In genomic region chr7:70093916-70094784, GRCm38 (mm10) we compare ENCODE assay signal across 22 mouse cellular contexts.
DNase-seq lines count a peak whose midpoint lies in the region; ATAC-seq and TF ChIP-seq lines count a peak whose summit lies in the region.
"Had no signal": no experiment of that assay in that cellular context is flagged by ENCODE, and none has a peak within 500 bp of the region (broad histone marks: within the 10 kb centered on the region; RNA-seq: fewer than 3 reads in every experiment).

No protein-coding gene starts in this region.

- no peak overlapping the region for H3K27ac ChIP-seq in forebrain, postnatal 0 days (ENCODE audit: low read depth, low read length)
- peak overlapping the region; percentile 27 for H3K27ac ChIP-seq in midbrain, embryonic 13.5 days
- no peak overlapping the region for H3K27ac ChIP-seq in heart, adult 2 months
- H3K27ac ChIP-seq: heart, embryonic 10.5 days; intestine, embryonic 15.5 days; liver, embryonic 13.5 days; lung, embryonic 15.5 days; macrophage had no signal

- H3K4me2 ChIP-seq in forebrain, postnatal 0 days (ENCODE audit: low read depth): peak overlapping the region; percentile 6; the same call in 1 of the 2 replicates
- H3K4me2 ChIP-seq in midbrain, embryonic 13.5 days (replicated peaks): peak overlapping the region; percentile 35
- H3K4me2 ChIP-seq: intestine, embryonic 15.5 days; liver, embryonic 13.5 days; lung, embryonic 15.5 days had no signal

- no peak overlapping the region for H3K9ac ChIP-seq in forebrain, postnatal 0 days
- H3K9ac ChIP-seq in midbrain, embryonic 13.5 days (replicated peaks): no peak overlapping the region
- no peak overlapping the region for H3K9ac ChIP-seq in heart, adult 2 months (ENCODE audit: low read depth, low read length)
- H3K9ac ChIP-seq: intestine, embryonic 15.5 days; liver, embryonic 13.5 days; lung, embryonic 15.5 days had no signal

- TF ChIP-seq EP300 in heart, adult 2 months (IDR thresholded peaks at IDR 0.05; ENCODE audit: insufficient read depth, low read depth, low read length): no peak

- intact Hi-C loops in heart, adult 2 months (cut with DNase I): no loop called here

- no peaks in the 10 kb centered on the region for H3K79me2 ChIP-seq in heart, adult 2 months (replicated peaks; ENCODE audit: control insufficient read depth, insufficient read depth, low read length)

- WGBS in forebrain, postnatal 0 days: 32% methylated on average over 21 of the region's 21 CpGs
- 43% methylated on average over 21 of the region's 21 CpGs for WGBS in midbrain, embryonic 13.5 days
- WGBS in heart, adult 2 months: 81% methylated on average over 21 of the region's 21 CpGs

- 0 out of 2 replicates have a peak, but pooled peaks cover 3% of the 10 kb centered on the region for H3K9me3 ChIP-seq in forebrain, postnatal 0 days (ENCODE audit: low read length)
- peaks cover 4% of the 10 kb centered on the region; the same call in 1 of the 2 replicates for H3K9me3 ChIP-seq in midbrain, embryonic 13.5 days
- H3K9me3 ChIP-seq: intestine, embryonic 15.5 days; lung, embryonic 15.5 days had no signal

- DNase-seq in R1 (ENCODE audit: low read depth, low spot score) (peak; percentile 12), ZHBTc4 (ENCODE audit: low read depth, low spot score) (peak; percentile 8), liver (no peak)
- peak; percentile 26 for DNase-seq in forebrain, postnatal 0 days
- DNase-seq in layer of hippocampus, postnatal 25 days (ENCODE audit: extremely low spot score in 1 of 2, low spot score in 1 of 2): no peak
- no peak for DNase-seq in heart, adult 2 months
- no peak for DNase-seq in heart, adult 11 months
- DNase-seq: cerebellum, adult 11-12 months; cerebellum, postnatal 25 days; heart, postnatal 14 days; kidney, postnatal 4 days; liver, embryonic 13.5 days; retina, postnatal 1 day; right cerebral cortex, postnatal 4 days; thymus, adult 18-20 months had no signal

- TF ChIP-seq CTCF in forebrain, postnatal 0 days (IDR thresholded peaks at IDR 0.05; ENCODE audit: low read depth): no peak
- TF ChIP-seq CTCF in heart, adult 2 months (IDR thresholded peaks at IDR 0.05): no peak

- no peaks in the 10 kb centered on the region for H3K36me3 ChIP-seq in forebrain, postnatal 0 days (ENCODE audit: insufficient read depth)
- no peaks in the 10 kb centered on the region for H3K36me3 ChIP-seq in midbrain, embryonic 13.5 days
- H3K36me3 ChIP-seq in heart, adult 2 months (ENCODE audit: control insufficient read depth, insufficient read depth, low read length): no peaks in the 10 kb centered on the region
- H3K36me3 ChIP-seq: G1E; heart, embryonic 10.5 days; intestine, embryonic 15.5 days; liver, embryonic 13.5 days; lung, embryonic 15.5 days had no signal

- peak; percentile 36; the same call in 1 of the 2 replicates for ATAC-seq in forebrain, postnatal 0 days
- peak; percentile 67 for ATAC-seq in midbrain, embryonic 13.5 days
- ATAC-seq: CD4-positive, CD25-positive, alpha-beta regulatory T cell, adult 4 months; intestine, embryonic 15.5 days had no signal

- no peaks in the 10 kb centered on the region for H3K27me3 ChIP-seq in forebrain, postnatal 0 days (ENCODE audit: insufficient read depth, low read length)
- peaks cover 6% of the 10 kb centered on the region; the same call in 1 of the 2 replicates for H3K27me3 ChIP-seq in midbrain, embryonic 13.5 days
- H3K27me3 ChIP-seq in heart, adult 2 months (ENCODE audit: control insufficient read depth, insufficient read depth, low read length): no peaks in the 10 kb centered on the region
- H3K27me3 ChIP-seq: intestine, embryonic 15.5 days; liver, embryonic 13.5 days; lung, embryonic 15.5 days had no signal

- TF ChIP-seq POLR2A in heart, adult 2 months (IDR thresholded peaks at IDR 0.05; ENCODE audit: insufficient read depth, low read depth, low read length): no peak

- no peaks in the 10 kb centered on the region for H3K4me1 ChIP-seq in forebrain, postnatal 0 days (ENCODE audit: insufficient read depth)
- H3K4me1 ChIP-seq in midbrain, embryonic 13.5 days (replicated peaks): peaks cover 9% of the 10 kb centered on the region; the same call in 1 of the 2 replicates
- no peaks in the 10 kb centered on the region for H3K4me1 ChIP-seq in heart, adult 2 months (ENCODE audit: control insufficient read depth, insufficient read depth, low read length)
- H3K4me1 ChIP-seq: heart, embryonic 10.5 days; intestine, embryonic 15.5 days; liver, embryonic 13.5 days; lung, embryonic 15.5 days had no signal

- no peak overlapping the region for H3K4me3 ChIP-seq in forebrain, postnatal 0 days (ENCODE audit: low read depth, low read length)
- H3K4me3 ChIP-seq in midbrain, embryonic 13.5 days (replicated peaks): no peak overlapping the region
- H3K4me3 ChIP-seq in heart, adult 2 months: no peak overlapping the region
- H3K4me3 ChIP-seq: heart, embryonic 10.5 days; intestine, embryonic 15.5 days; liver, embryonic 13.5 days; lung, embryonic 15.5 days had no signal

Comparison
In these comparisons a context has a peak if more than half of its experiments do, and no peak if none do; other contexts are left out.
1. DNase-seq: peak in R1 (single experiment), ZHBTc4 (single experiment) and forebrain, postnatal 0 days (single experiment); none in layer of hippocampus, postnatal 25 days (0 of 2), heart, adult 2 months (0 of 2), heart, adult 11 months (single experiment) and liver (single experiment).